Mouse (Mus musculus): ENCODE results near the gene Pla2g4a. TPM values are rescaled to one million over a fixed set of nuclear protein-coding genes. Genes with fewer than 3 reads are reported as not detected.

Pla2g4a gene
- polyA plus RNA-seq, 1 experiment from 2014 or later: 12.2 TPM

DNA sequence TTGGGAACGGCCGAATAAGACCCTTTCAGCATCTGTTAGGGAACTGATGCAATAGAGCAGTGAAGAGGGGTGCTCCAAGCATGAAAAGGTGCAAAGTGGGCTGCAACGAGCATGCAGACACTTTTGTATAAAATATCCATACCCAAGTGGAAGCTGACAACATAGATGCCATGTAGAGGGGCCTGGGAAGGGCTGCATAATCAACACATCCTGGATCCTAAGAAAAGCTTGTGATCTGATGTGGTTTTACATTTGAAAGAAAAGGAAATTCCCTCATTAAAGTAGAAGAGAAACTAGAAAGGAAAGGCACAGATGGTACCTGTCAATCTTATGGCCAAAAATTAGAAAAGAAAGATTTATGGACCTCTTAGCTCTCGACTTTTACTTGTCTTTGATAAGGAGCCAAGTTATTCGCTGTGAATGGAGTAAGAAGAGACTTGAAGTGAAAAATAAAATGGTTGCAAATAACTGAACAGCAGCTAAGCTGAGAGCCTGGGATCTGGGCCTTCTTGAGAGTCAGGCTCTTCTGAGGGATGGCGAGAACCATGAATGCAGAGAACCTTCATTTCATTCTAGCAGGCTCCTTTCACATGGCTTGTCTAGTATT is 78.6 kb downstream of the Pla2g4a start:
- Histone ChIP-seq H3K36me3 (ENCODE audit: insufficient read depth) (no peaks in the 10 kb centered on the region), H3K27me3 (ENCODE audit: insufficient read depth, low read length) (no peaks in the 10 kb centered on the region), H3K4me2 (no peak overlapping the region), H3K9ac (no peak overlapping the region), H3K4me3 (ENCODE audit: low read depth, low read length) (no peak overlapping the region), H3K9me3 (ENCODE audit: low read depth, low read length) (no peaks in the 10 kb centered on the region), H3K4me1 (ENCODE audit: insufficient read depth) (0 out of 2 replicates have a peak, but pooled peaks cover 3% of the 10 kb centered on the region), H3K27ac (ENCODE audit: low read depth) (no peak overlapping the region)
- WGBS: 57% methylated on average over 6 of the region's 6 CpGs
- no peak for TF ChIP-seq CTCF (IDR thresholded peaks at IDR 0.05; ENCODE audit: low read depth)
- ATAC-seq (ENCODE audit: insufficient read depth) (no peak), DNase-seq (peak; percentile 7)

DNA sequence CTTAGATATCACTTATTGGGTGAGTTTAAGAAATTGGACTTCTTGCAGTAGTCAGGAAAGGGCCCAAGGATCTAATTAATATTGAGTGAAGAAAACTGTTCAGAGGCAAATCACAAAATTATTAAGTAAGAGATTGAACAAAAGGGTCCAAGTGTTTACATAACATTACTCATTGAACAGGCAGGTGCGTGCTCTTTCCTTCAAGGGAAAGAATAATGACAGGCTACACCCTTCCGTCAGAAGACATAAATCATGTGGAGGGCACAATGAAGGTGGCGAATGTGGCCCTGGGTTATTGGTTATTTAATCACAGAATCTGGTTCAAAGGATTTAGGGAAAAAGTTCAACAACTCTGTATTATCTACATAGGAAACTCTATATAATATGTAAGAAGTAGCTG is 82.9 kb downstream of the Pla2g4a start:
- WGBS: 66% methylated on average over 3 of the region's 3 CpGs
- no peak for DNase-seq
- Histone ChIP-seq H3K4me1 (ENCODE audit: insufficient read depth) (0 out of 2 replicates have a peak, but pooled peaks cover 3% of the 10 kb centered on the region), H3K27ac (ENCODE audit: low read depth) (no peak overlapping the region), H3K36me3 (ENCODE audit: insufficient read depth) (no peaks in the 10 kb centered on the region), H3K27me3 (ENCODE audit: insufficient read depth, low read length) (no peaks in the 10 kb centered on the region), H3K9ac (no peak overlapping the region), H3K4me3 (ENCODE audit: low read depth, low read length) (no peak overlapping the region), H3K9me3 (ENCODE audit: low read depth, low read length) (no peaks in the 10 kb centered on the region), H3K4me2 (no peak overlapping the region)
- ATAC-seq (ENCODE audit: insufficient read depth): no peak
- no peak for TF ChIP-seq CTCF (IDR thresholded peaks at IDR 0.05; ENCODE audit: low read depth)

GRCm38 (mm10) chr1:149876502-149876901 is 84.6 kb downstream of the Pla2g4a start:
- H3K27me3 ChIP-seq (ENCODE audit: insufficient read depth, low read length): no peaks in the 10 kb centered on the region
- H3K9ac ChIP-seq: no peak overlapping the region
- DNase-seq (no peak), ATAC-seq (ENCODE audit: insufficient read depth) (no peak)
- no peak overlapping the region for H3K27ac ChIP-seq (ENCODE audit: low read depth)
- no peaks in the 10 kb centered on the region for H3K4me1 ChIP-seq (ENCODE audit: insufficient read depth)
- 73% methylated on average over 3 of the region's 3 CpGs for WGBS
- TF ChIP-seq CTCF (IDR thresholded peaks at IDR 0.05; ENCODE audit: low read depth): no peak
- H3K4me3 ChIP-seq (ENCODE audit: low read depth, low read length): no peak overlapping the region
- no peak overlapping the region for H3K4me2 ChIP-seq
- no peaks in the 10 kb centered on the region for H3K9me3 ChIP-seq (ENCODE audit: low read depth, low read length)
- H3K36me3 ChIP-seq (ENCODE audit: insufficient read depth): no peaks in the 10 kb centered on the region

DNA sequence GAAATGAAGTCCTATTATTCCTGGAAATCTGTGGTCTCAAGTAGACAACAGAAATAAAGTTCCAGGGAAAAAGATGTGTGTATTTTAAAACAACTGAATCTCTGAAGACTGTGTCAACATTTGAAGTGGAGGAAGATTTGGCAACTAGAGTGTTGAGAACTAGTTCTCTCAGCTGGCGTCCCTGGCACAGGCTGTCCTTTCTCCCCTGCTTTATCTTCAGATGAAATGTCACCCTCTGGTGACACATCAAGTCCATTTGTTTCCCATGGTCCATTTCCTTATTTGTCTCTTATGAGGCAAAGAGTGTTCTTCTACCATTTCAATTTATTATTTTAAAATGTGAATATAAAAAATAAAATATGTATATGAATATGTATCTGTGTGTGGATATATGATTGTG is 89.5 kb downstream of the Pla2g4a start:
- Histone ChIP-seq H3K4me2 (no peak overlapping the region), H3K27me3 (ENCODE audit: insufficient read depth, low read length) (no peaks in the 10 kb centered on the region), H3K4me3 (ENCODE audit: low read depth, low read length) (no peak overlapping the region), H3K9me3 (ENCODE audit: low read depth, low read length) (no peaks in the 10 kb centered on the region), H3K9ac (no peak overlapping the region), H3K27ac (ENCODE audit: low read depth) (no peak overlapping the region), H3K36me3 (ENCODE audit: insufficient read depth) (no peaks in the 10 kb centered on the region), H3K4me1 (ENCODE audit: insufficient read depth) (no peaks in the 10 kb centered on the region)
- ATAC-seq (ENCODE audit: insufficient read depth) (no peak), DNase-seq (no peak)
- WGBS: 53% methylated on average over 1 of the region's 1 CpGs
- no peak for TF ChIP-seq CTCF (IDR thresholded peaks at IDR 0.05; ENCODE audit: low read depth)

GRCm38 (mm10) chr1:149867323-149867722 is 93.8 kb downstream of the Pla2g4a start:
- Histone ChIP-seq H3K27me3 (ENCODE audit: insufficient read depth, low read length) (no peaks in the 10 kb centered on the region), H3K4me3 (ENCODE audit: low read depth, low read length) (no peak overlapping the region), H3K4me1 (ENCODE audit: insufficient read depth) (no peaks in the 10 kb centered on the region), H3K36me3 (ENCODE audit: insufficient read depth) (no peaks in the 10 kb centered on the region), H3K27ac (ENCODE audit: low read depth) (no peak overlapping the region), H3K9ac (no peak overlapping the region), H3K4me2 (no peak overlapping the region), H3K9me3 (ENCODE audit: low read depth, low read length) (no peaks in the 10 kb centered on the region)
- no peak for TF ChIP-seq CTCF (IDR thresholded peaks at IDR 0.05; ENCODE audit: low read depth)
- ATAC-seq (ENCODE audit: insufficient read depth): no peak
- no peak for DNase-seq

GRCm38 (mm10) chr1:149866202-149866601 is 94.9 kb downstream of the Pla2g4a start:
- H3K27me3 ChIP-seq (ENCODE audit: insufficient read depth, low read length): no peaks in the 10 kb centered on the region
- no peak for ATAC-seq (ENCODE audit: insufficient read depth)
- H3K27ac ChIP-seq (ENCODE audit: low read depth): no peak overlapping the region
- H3K9ac ChIP-seq: no peak overlapping the region
- no peak for TF ChIP-seq CTCF (IDR thresholded peaks at IDR 0.05; ENCODE audit: low read depth)
- H3K9me3 ChIP-seq (ENCODE audit: low read depth, low read length): no peaks in the 10 kb centered on the region
- H3K36me3 ChIP-seq (ENCODE audit: insufficient read depth): no peaks in the 10 kb centered on the region
- no peak for DNase-seq
- H3K4me3 ChIP-seq (ENCODE audit: low read depth, low read length): no peak overlapping the region
- WGBS: 90% methylated on average over 3 of the region's 3 CpGs
- no peaks in the 10 kb centered on the region for H3K4me1 ChIP-seq (ENCODE audit: insufficient read depth)
- no peak overlapping the region for H3K4me2 ChIP-seq

- WGBS: 47% methylated on average over 6 of the region's 6 CpGs
- DNase-seq: peak; percentile 19
- no peak overlapping the region for H3K27ac ChIP-seq (ENCODE audit: low read depth)
- H3K27me3 ChIP-seq (ENCODE audit: insufficient read depth, low read length): no peaks in the 10 kb centered on the region
- no peaks in the 10 kb centered on the region for H3K4me1 ChIP-seq (ENCODE audit: insufficient read depth)
- no peaks in the 10 kb centered on the region for H3K36me3 ChIP-seq (ENCODE audit: insufficient read depth)
- no peak overlapping the region for H3K9ac ChIP-seq
- ATAC-seq (ENCODE audit: insufficient read depth): no peak; the same call in 1 of the 2 replicates
- H3K4me3 ChIP-seq (ENCODE audit: low read depth, low read length): no peak overlapping the region
- no peak for TF ChIP-seq CTCF (IDR thresholded peaks at IDR 0.05; ENCODE audit: low read depth)
- H3K4me2 ChIP-seq: no peak overlapping the region
- H3K9me3 ChIP-seq (ENCODE audit: low read depth, low read length): no peaks in the 10 kb centered on the region
These were observed 98.3 kb downstream of the Pla2g4a start for GRCm38 (mm10) chr1:149862801-149863200.

Data from lung, embryonic 14.5 days (tissue).